Mouse (Mus musculus) urinary bladder, adult 2 months (tissue): ENCODE results near the gene Trp73. TPM values are rescaled to one million over a fixed set of nuclear protein-coding genes. Genes with fewer than 3 reads are reported as not detected.

ENCODE experiments used
- DNase-seq: peaks from one replicate; pipeline ENCODE4 v3.0.0; 2022; ENCODE audit warnings: low spot score
- polyA plus RNA-seq: library from polyadenylated mRNA; depleted of rRNA; stranded (reverse); fragments of >200 nt; gene quantifications from 2 replicates; pipeline ENCODE4 v1.2.3, GENCODE M21; 2012

The Trp73 gene
- polyA plus RNA-seq, 1 experiment, result 0.03 TPM

GRCm38 (mm10) chr4:154042577-154042976 lies 97.4 kb downstream of the Trp73 start, which contains the start of gene Ccdc27:
Gene Ccdc27 (minus strand): TSS chr4:154042677.
- DNase-seq, result no peak

GRCm38 (mm10) chr4:154037123-154037522 lies 102.9 kb downstream of the Trp73 start:
- DNase-seq, result no peak

GRCm38 (mm10) chr4:154028646-154029045 lies 111.4 kb downstream of the Trp73 start:
- no peak for DNase-seq

GRCm38 (mm10) chr4:154028066-154028465 lies 111.9 kb downstream of the Trp73 start:
- DNase-seq, result no peak

GRCm38 (mm10) chr4:154026441-154026761 lies 113.6 kb downstream of the Trp73 start:
- DNase-seq, result no peak

GRCm38 (mm10) chr4:154025641-154026440 lies 114.2 kb downstream of the Trp73 start, which contains the start of gene Smim1:
Gene Smim1 (minus strand): TSS chr4:154026230.
- peak; percentile 58 for DNase-seq

GRCm38 (mm10) chr4:154024729-154025521 lies 115.1 kb downstream of the Trp73 start:
- no peak for DNase-seq

- DNase-seq, result no peak
Observed at GRCm38 (mm10) chr4:154023754-154024601, 116.0 kb downstream of the Trp73 start.

- no peak for DNase-seq
Observed at GRCm38 (mm10) chr4:154022844-154023243, 117.2 kb downstream of the Trp73 start.

- DNase-seq, result no peak
Observed at GRCm38 (mm10) chr4:154022407-154022806, 117.6 kb downstream of the Trp73 start.

GRCm38 (mm10) chr4:154021432-154021831 lies 118.6 kb downstream of the Trp73 start:
- DNase-seq, result no peak

- no peak for DNase-seq
Observed at GRCm38 (mm10) chr4:154019571-154019970, 120.4 kb downstream of the Trp73 start.

- DNase-seq, result no peak
Observed at GRCm38 (mm10) chr4:154015476-154015875, 124.5 kb downstream of the Trp73 start.

GRCm38 (mm10) chr4:154012132-154012882 lies 127.7 kb downstream of the Trp73 start:
- no peak for DNase-seq

- peak; percentile 65 for DNase-seq
Observed at GRCm38 (mm10) chr4:154011646-154012089, 128.3 kb downstream of the Trp73 start, which contains the start of gene Lrrc47. Gene Lrrc47 (plus strand): TSS chr4:154011731.

GRCm38 (mm10) chr4:154010907-154011645 lies 128.9 kb downstream of the Trp73 start:
- no peak for DNase-seq

- no peak for DNase-seq
Observed at GRCm38 (mm10) chr4:154007759-154008158, 132.2 kb downstream of the Trp73 start.

GRCm38 (mm10) chr4:154006264-154006663 lies 133.7 kb downstream of the Trp73 start:
- DNase-seq, result no peak
